In genomic region chr1:39446178-39446577, GRCm38 (mm10) we compare ENCODE assay signal across 9 mouse cellular contexts. TPM values are rescaled to one million over a fixed set of nuclear protein-coding genes. Genes with fewer than 3 reads are reported as not detected.
A peak's percentile ranks its signal among the peaks of the same experiment; 100 is the strongest.
DNase-seq lines count a peak whose midpoint lies in the region; ATAC-seq and TF ChIP-seq lines count a peak whose summit lies in the region.
"Had no signal": no experiment of that assay in that cellular context is flagged by ENCODE, and none has a peak within 500 bp of the region (broad histone marks: within the 10 kb centered on the region; RNA-seq: fewer than 3 reads in every experiment).

No protein-coding gene starts in this region.

- no peak overlapping the region for H3K27ac ChIP-seq in intestine, postnatal 0 days (ENCODE audit: low read depth, low read length)
- H3K27ac ChIP-seq in intestine, embryonic 15.5 days = no peak overlapping the region
- H3K27ac ChIP-seq in embryonic facial prominence, embryonic 14.5 days (replicated peaks; ENCODE audit: low read depth, low read length) = 0 out of 2 replicates have a peak overlapping the region, but pooled peaks have one; percentile 39
- H3K27ac ChIP-seq in stomach, embryonic 14.5 days (ENCODE audit: low read length) = peak overlapping the region; percentile 53; the same call in 1 of the 2 replicates
- no peak overlapping the region for H3K27ac ChIP-seq in intestine, embryonic 16.5 days (ENCODE audit: low read length)

- no peaks in the 10 kb centered on the region for H3K36me3 ChIP-seq in intestine, postnatal 0 days (ENCODE audit: control insufficient read depth, insufficient read depth)
- no peaks in the 10 kb centered on the region for H3K36me3 ChIP-seq in intestine, embryonic 15.5 days
- no peaks in the 10 kb centered on the region for H3K36me3 ChIP-seq in embryonic facial prominence, embryonic 14.5 days (ENCODE audit: control insufficient read depth, insufficient read depth, low read length)
- no peaks in the 10 kb centered on the region for H3K36me3 ChIP-seq in stomach, embryonic 14.5 days (ENCODE audit: control insufficient read depth, insufficient read depth, low read length)
- no peaks in the 10 kb centered on the region for H3K36me3 ChIP-seq in intestine, embryonic 16.5 days (ENCODE audit: control insufficient read depth, insufficient read depth, low read length)

- no peaks in the 10 kb centered on the region for H3K27me3 ChIP-seq in intestine, postnatal 0 days (replicated peaks; ENCODE audit: control insufficient read depth, insufficient read depth, low read length)
- H3K27me3 ChIP-seq in intestine, embryonic 15.5 days (replicated peaks) = no peaks in the 10 kb centered on the region
- no peaks in the 10 kb centered on the region for H3K27me3 ChIP-seq in embryonic facial prominence, embryonic 14.5 days (replicated peaks; ENCODE audit: control insufficient read depth, insufficient read depth, low read length)
- H3K27me3 ChIP-seq in stomach, embryonic 14.5 days (ENCODE audit: control insufficient read depth, insufficient read depth, low read length) = no peaks in the 10 kb centered on the region
- no peaks in the 10 kb centered on the region for H3K27me3 ChIP-seq in intestine, embryonic 16.5 days (replicated peaks; ENCODE audit: control insufficient read depth, insufficient read depth, low read length)

- intact Hi-C loops in left cerebral cortex, postnatal 25 days (cut with DNase I) = loop anchor here (2.0 kb wide), 1 partner anchor 15 kb away; no protein-coding TSS in a partner anchor

- no peaks in the 10 kb centered on the region for H3K9me3 ChIP-seq in intestine, postnatal 0 days (ENCODE audit: control insufficient read depth)
- no peaks in the 10 kb centered on the region for H3K9me3 ChIP-seq in intestine, embryonic 15.5 days
- H3K9me3 ChIP-seq in embryonic facial prominence, embryonic 14.5 days (ENCODE audit: control insufficient read depth, low read length) = no peaks in the 10 kb centered on the region
- H3K9me3 ChIP-seq in stomach, embryonic 14.5 days (ENCODE audit: control insufficient read depth, low read depth, low read length) = no peaks in the 10 kb centered on the region
- no peaks in the 10 kb centered on the region for H3K9me3 ChIP-seq in intestine, embryonic 16.5 days (ENCODE audit: control insufficient read depth, low read length)

- no peak for ATAC-seq in intestine, postnatal 0 days
- ATAC-seq in intestine, embryonic 15.5 days = no peak
- no peak for ATAC-seq in embryonic facial prominence, embryonic 14.5 days (ENCODE audit: low read depth)
- no peak for ATAC-seq in stomach, embryonic 14.5 days (ENCODE audit: insufficient number of reproducible peaks, insufficient read depth, low FRiP score, low read depth)
- no peak for ATAC-seq in intestine, embryonic 16.5 days

- 0 out of 2 replicates have a peak overlapping the region, but pooled peaks have one; percentile 17 for H3K4me2 ChIP-seq in intestine, postnatal 0 days (replicated peaks; ENCODE audit: low read depth)
- H3K4me2 ChIP-seq in intestine, embryonic 15.5 days (replicated peaks) = no peak overlapping the region
- H3K4me2 ChIP-seq in embryonic facial prominence, embryonic 14.5 days (ENCODE audit: low read depth, low read length) = no peak overlapping the region
- no peak overlapping the region for H3K4me2 ChIP-seq in stomach, embryonic 14.5 days (replicated peaks; ENCODE audit: low read depth, low read length)
- H3K4me2 ChIP-seq in intestine, embryonic 16.5 days (ENCODE audit: low read depth, low read length) = no peak overlapping the region

- no peak for TF ChIP-seq CTCF in intestine, postnatal 0 days (IDR thresholded peaks at IDR 0.05; ENCODE audit: low read depth)

- 62% methylated on average over 5 of the region's 5 CpGs for WGBS in intestine, postnatal 0 days
- WGBS in intestine, embryonic 15.5 days = 73% methylated on average over 5 of the region's 5 CpGs
- 75% methylated on average over 5 of the region's 5 CpGs for WGBS in embryonic facial prominence, embryonic 14.5 days
- 70% methylated on average over 5 of the region's 5 CpGs for WGBS in stomach, embryonic 14.5 days
- WGBS in intestine, embryonic 16.5 days = 63% methylated on average over 5 of the region's 5 CpGs

- no peaks in the 10 kb centered on the region for H3K4me1 ChIP-seq in intestine, postnatal 0 days (replicated peaks; ENCODE audit: control insufficient read depth, insufficient read depth, low read length)
- peaks cover 26% of the 10 kb centered on the region for H3K4me1 ChIP-seq in intestine, embryonic 15.5 days (replicated peaks)
- H3K4me1 ChIP-seq in embryonic facial prominence, embryonic 14.5 days (ENCODE audit: control insufficient read depth, insufficient read depth, low read length) = peaks cover 30% of the 10 kb centered on the region
- peaks cover 27% of the 10 kb centered on the region for H3K4me1 ChIP-seq in stomach, embryonic 14.5 days (ENCODE audit: control insufficient read depth, insufficient read depth, low read length)
- H3K4me1 ChIP-seq in intestine, embryonic 16.5 days (ENCODE audit: control insufficient read depth, insufficient read depth, low read length) = peaks cover 22% of the 10 kb centered on the region

- no peak overlapping the region for H3K9ac ChIP-seq in intestine, postnatal 0 days (ENCODE audit: low read depth, low read length)
- no peak overlapping the region for H3K9ac ChIP-seq in intestine, embryonic 15.5 days
- H3K9ac ChIP-seq in embryonic facial prominence, embryonic 14.5 days (ENCODE audit: low read depth, low read length) = no peak overlapping the region
- H3K9ac ChIP-seq in stomach, embryonic 14.5 days (replicated peaks; ENCODE audit: low read depth, low read length) = no peak overlapping the region
- no peak overlapping the region for H3K9ac ChIP-seq in intestine, embryonic 16.5 days (ENCODE audit: low read depth, low read length)

- H3K4me3 ChIP-seq in intestine, postnatal 0 days (ENCODE audit: low read depth, low read length) = no peak overlapping the region
- H3K4me3 ChIP-seq in intestine, embryonic 15.5 days (replicated peaks) = no peak overlapping the region
- H3K4me3 ChIP-seq in embryonic facial prominence, embryonic 14.5 days (ENCODE audit: low read depth, low read length) = no peak overlapping the region
- no peak overlapping the region for H3K4me3 ChIP-seq in stomach, embryonic 14.5 days (ENCODE audit: low read depth, low read length)
- H3K4me3 ChIP-seq in intestine, embryonic 16.5 days (ENCODE audit: low read length) = no peak overlapping the region
- H3K4me3 ChIP-seq: myocyte had no signal

- DNase-seq in embryonic facial prominence, embryonic 14.5 days (ENCODE audit: low spot score) = no peak
- DNase-seq in left cerebral cortex, postnatal 25 days (ENCODE audit: low spot score in 2 of 2) = peak; percentile 71 to 97
- no peak for DNase-seq in kidney, postnatal 4 days
- DNase-seq in adrenal gland, postnatal 14 days = no peak

RNA-seq across cellular contexts. Expression of gene Tbc1d8, which starts 32.4 kb away (rescaled TPM):
- 4.2 and 4.7 TPM in 2 replicates for polyA plus RNA-seq in intestine, postnatal 0 days (2015; fragmentation: Nextera tagmentation; extraction: Ambion mirVana)
- 8.6 and 8.7 TPM in 2 replicates for polyA plus RNA-seq in intestine, embryonic 15.5 days (2015; fragmentation: Nextera tagmentation; extraction: Ambion mirVana)
- 11.5 and 13.1 TPM in 2 replicates for polyA plus RNA-seq in embryonic facial prominence, embryonic 14.5 days (2014; fragmentation: Nextera tagmentation; extraction: Ambion mirVana)
- total RNA-seq in left cerebral cortex, postnatal 25 days (2021) = 10 to 100 TPM; 14.2 to 23.3 TPM
- 11.7 and 12.4 TPM in 2 replicates for polyA plus RNA-seq in stomach, embryonic 14.5 days (2014; fragmentation: Nextera tagmentation; extraction: Ambion mirVana)
- 9.3 and 10.6 TPM in 2 replicates for total RNA-seq in adrenal gland, postnatal 14 days (2021)
- polyA plus RNA-seq in intestine, embryonic 16.5 days (2015; fragmentation: Nextera tagmentation; extraction: Ambion mirVana) = 7.3 and 7.4 TPM in 2 replicates

Comparison
In these comparisons a context has a peak if more than half of its experiments do, and no peak if none do; other contexts are left out.
1. H3K27ac ChIP-seq: peak in embryonic facial prominence, embryonic 14.5 days (single experiment) and stomach, embryonic 14.5 days (single experiment); none in intestine, postnatal 0 days (single experiment), intestine, embryonic 15.5 days (single experiment) and intestine, embryonic 16.5 days (single experiment).
2. DNase-seq: peak in left cerebral cortex, postnatal 25 days (2 of 2); none in embryonic facial prominence, embryonic 14.5 days (single experiment), kidney, postnatal 4 days (0 of 2) and adrenal gland, postnatal 14 days (single experiment).